Mouse (Mus musculus) layer of hippocampus, adult 11-12 months (tissue): Measurements from ENCODE around the gene 2410015M20Rik.

Experiments
- DNase-seq: peaks from one replicate; pipeline ENCODE4 v3.0.0; 2022; ENCODE audit warnings: low spot score

The 2410015M20Rik gene

DNA sequence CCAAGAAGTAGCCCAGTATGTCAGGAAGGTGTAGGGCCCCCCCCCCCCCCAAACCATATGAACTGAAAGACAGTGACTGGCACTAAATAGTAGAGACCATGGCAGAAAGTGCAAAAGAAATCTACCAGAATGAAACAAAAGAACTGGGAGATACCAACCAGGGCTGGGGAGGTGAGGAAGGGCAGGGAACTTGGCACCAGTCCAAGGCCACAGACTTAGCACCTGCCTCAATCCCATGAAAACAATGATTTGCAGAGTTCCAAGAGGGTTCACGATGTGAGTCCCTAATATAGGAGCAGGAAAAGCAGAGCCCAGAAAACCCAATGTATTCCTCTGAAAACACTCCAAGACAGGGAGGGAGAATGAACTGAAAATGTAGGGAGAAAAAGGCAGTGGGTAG is 37.4 kb downstream of the 2410015M20Rik start:
- no peak for DNase-seq

DNA sequence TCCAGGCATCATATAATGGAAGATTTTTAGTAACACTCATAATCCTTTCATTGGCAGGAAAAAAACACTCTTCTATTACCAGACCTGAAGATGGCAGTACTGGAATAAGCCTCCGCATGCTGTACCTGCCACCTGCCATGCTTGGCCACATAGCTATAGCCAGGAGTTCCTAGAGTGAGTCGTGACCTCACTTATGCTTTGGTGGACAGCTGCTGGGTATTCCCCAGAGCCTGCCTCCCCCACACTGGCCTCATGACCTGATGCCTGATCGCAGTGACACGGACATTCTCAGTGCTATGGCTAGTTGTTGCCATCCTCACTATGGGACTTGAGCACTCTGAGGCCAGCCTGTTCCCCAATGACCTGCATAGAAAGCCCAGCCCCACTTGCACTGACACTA is 39.3 kb downstream of the 2410015M20Rik start:
- no peak for DNase-seq

DNA sequence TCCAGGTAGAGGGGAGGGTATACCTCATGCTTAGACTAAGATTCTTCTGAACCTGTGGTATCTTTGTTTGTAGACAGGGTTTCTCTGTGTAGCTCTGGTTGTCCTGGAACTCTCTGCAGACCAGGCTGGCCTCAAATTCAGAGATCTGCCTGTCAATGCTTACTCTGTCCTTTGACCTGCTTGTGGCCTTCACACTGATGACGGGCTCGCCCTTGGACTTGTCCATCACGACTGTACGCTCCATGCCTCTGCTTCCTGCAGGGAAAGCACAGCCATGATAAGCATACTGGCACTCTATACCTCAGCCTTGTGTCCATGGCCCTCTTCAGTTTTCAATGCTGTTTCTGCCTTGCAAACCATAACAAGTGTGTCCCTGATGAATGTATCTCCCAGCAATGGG is 42.2 kb downstream of the 2410015M20Rik start:
- DNase-seq: no peak

DNA sequence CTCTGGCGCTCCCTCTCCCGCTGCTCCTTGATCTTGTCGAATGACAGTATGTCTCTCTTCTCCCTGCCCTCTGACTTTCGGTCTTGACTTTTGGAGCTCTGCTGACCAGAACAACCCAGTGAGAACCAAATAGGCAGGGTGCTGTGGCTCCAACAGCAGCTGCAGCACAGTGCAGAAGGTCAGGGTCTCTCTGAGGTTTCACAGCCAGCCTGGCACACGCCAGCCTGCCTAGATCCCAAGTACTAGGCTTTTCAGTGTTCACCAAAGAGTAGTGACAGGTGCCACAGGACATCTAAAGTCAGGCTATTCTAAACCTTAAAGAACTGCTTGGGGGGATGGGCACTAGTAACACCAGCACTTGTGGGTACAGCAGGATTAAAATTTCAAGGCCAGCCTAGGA is 42.7 kb downstream of the 2410015M20Rik start:
- DNase-seq: no peak

DNA sequence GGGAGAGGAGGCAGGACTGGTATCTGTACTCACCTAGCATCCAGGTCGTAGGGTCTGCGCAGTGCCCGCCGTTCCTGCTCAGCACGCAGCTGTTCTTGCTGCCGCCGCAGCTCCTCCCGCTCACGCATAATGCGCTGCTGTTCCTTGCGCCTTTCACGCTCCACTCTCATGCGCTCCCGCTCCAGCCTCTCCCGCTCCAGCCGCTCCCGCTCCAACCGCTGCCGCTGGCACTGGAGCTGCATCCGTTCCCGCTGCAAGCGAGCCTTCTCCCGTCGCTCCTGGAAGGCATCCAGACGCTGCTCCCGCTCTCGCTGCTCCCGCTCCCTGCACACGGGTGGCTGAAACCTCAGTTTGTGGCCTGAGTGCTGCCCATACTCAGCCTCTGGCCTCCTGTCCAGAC is 43.3 kb downstream of the 2410015M20Rik start:
- DNase-seq: no peak

DNA sequence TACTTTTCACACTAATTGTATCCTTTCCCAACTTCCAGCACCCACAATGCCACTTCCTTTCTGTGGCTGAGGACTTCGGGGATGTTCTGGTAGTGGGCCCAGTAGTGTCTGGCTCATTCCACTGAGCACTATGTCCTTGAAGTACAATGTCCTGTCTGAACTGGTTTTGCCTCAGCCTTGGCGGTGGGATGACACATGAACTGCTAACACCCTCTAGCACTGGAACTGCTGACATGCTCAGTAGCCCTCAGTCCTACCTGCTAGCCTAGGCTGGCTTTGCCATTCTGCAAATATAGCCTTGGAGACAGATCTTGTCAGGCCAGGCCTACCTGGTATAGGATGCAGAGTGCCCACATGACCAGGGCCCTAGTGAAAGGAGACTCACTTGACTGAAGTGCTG is 47.7 kb downstream of the 2410015M20Rik start:
- no peak for DNase-seq

DNA sequence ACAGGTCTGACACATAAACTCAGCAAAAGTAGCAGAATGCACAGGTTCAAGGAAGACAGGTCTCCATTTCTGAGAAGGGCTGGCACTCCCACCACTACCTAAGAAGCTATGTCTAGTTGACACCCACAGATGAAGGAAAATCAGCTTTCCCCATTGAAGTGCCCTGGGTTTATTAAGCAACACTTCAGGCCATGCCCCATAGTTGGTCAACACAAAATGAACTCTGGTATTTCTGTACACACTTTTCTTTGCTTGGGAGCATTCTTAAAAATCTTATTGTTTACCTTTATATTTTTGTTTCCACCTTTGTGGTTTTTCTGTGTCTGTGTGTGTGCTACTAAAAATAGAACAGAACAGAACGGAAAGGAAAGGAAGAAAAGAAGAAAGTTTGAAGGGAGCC is 49.4 kb downstream of the 2410015M20Rik start:
- DNase-seq: no peak

DNA sequence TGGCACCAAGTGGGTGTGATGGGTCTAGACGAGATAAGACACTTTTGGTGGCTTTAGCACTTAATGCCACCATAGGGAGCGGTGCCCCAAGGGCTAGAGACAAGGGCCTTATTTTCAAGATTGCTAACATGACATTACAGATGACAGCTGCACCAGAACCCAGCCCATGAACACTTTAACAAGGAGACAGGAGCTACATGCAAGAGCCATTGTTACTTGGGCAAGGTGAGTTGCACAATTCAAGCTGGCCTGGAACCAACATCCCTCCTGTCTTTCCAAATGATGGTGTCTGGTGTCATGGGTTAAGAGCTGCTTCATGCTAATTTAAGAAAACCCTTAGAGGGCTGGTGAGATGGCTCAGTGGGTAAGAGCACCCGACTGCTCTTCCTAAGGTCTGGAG is 50.2 kb downstream of the 2410015M20Rik start:
- DNase-seq: no peak

DNA sequence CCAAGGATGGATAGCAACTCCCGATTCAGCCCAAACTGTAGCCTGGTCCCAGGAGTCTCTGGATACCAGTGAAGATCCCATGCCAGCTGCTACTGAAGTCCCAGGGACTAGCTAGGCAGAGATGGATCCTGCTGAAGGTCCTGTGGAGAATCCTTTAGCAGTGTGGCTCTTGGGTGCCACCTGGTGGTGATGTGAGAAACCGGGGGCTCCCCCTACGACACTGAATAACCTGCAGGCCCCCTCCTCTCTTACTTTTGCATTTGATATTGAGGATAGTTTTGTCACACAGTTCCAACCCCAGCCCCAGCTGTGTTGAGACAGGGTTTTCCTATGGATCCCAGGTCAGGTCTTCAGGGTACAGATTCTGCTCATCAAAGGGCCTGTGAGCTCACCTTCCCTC is 51.1 kb downstream of the 2410015M20Rik start:
- DNase-seq: peak; percentile 78
